Mouse (Mus musculus) bone marrow macrophage, adult 2 months (primary cell): ENCODE measurements around the gene Cwc15.

ENCODE experiments used
- CTCF ChIP-seq: IDR thresholded peaks from 2 replicates; pipeline ENCODE4 v1.5.1; 2012; ENCODE audit warnings: low read depth, mild to moderate bottlenecking, low read length, moderate library complexity
- POLR2A ChIP-seq: IDR thresholded peaks from 2 replicates; pipeline ENCODE4 v1.6.1; 2012; ENCODE audit warnings: mild to moderate bottlenecking, low read depth, low read length, borderline replicate concordance

GRCm38 (mm10) chr9:14559996-14560395, 59.6 kb downstream of the Cwc15 start:
- no peak for TF ChIP-seq CTCF
- no peak for TF ChIP-seq POLR2A
